Mouse (Mus musculus): ENCODE measurements around the gene Lmx1b. TPM values are rescaled to one million over a fixed set of nuclear protein-coding genes. Genes with fewer than 3 reads are reported as not detected.

The Lmx1b gene
- polyA plus RNA-seq, 1 experiment from 2014 or later, result not detected

GRCm38 (mm10) chr2:33636117-33636521 is 4.2 kb downstream of the Lmx1b start:
- ATAC-seq (no peak), DNase-seq (no peak)
- H3K9me3 ChIP-seq (ENCODE audit: low read length), result no peaks in the 10 kb centered on the region
- H3K4me2 ChIP-seq (ENCODE audit: low read depth, low read length), result no peak overlapping the region
- 3% methylated on average over 21 of the region's 21 CpGs for WGBS (ENCODE audit: insufficient replicate concordance)
- no peak for TF ChIP-seq CTCF (IDR thresholded peaks at IDR 0.05; ENCODE audit: low read depth)
- no peak for TF ChIP-seq EP300 (IDR thresholded peaks at IDR 0.05; ENCODE audit: low read depth)
- H3K9ac ChIP-seq (replicated peaks), result no peak overlapping the region
- H3K27me3 ChIP-seq (ENCODE audit: insufficient read depth, low read length), result peaks cover 94% of the 10 kb centered on the region
- H3K36me3 ChIP-seq (replicated peaks; ENCODE audit: insufficient read depth, low read length), result no peaks in the 10 kb centered on the region
- H3K27ac ChIP-seq (ENCODE audit: low read depth), result no peak overlapping the region
- no peak overlapping the region for H3K4me3 ChIP-seq (ENCODE audit: low read depth, low read length)
- H3K4me1 ChIP-seq (ENCODE audit: insufficient read depth), result peaks cover 4% of the 10 kb centered on the region; the same call in 1 of the 2 replicates

DNA sequence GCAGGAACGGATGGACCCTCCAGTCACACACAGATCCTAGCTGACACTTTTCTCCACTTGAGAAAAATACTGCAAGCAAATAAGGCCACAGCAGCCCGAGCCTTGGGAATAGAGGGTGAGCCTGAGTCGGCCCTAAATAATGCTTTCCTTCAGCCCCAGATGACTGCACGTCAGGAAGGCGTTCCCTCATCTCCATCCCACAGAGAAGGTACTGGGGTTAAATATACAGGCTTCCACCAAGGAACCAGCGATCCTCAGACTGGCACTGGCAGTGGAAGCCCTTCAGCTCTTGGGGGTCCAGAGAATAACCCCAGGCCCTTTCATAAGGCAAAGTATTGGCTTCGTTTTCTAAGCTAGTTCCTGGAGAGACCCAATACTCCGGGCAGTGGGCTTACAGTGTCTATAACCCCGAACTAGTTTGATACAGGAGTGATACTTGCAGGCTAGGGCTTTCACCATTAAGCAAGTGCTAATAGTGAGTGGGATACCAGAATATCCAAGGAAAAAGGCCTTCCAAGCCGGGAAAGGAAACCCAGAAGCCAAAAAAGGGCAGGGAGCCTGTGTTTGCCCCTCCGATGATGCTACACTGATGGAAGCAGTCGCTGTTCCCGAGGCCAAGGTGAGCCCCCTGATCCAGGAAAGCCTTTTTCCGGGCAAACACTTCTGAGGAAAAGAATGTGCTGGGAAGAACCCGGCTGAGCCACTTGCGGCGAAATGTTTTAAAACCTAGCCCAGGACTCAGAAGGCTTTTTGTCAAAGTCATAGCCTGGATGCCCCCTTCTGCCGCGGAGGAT is 4.8 kb downstream of the Lmx1b start:
- no peak for TF ChIP-seq CTCF (IDR thresholded peaks at IDR 0.05; ENCODE audit: low read depth)
- no peak for TF ChIP-seq EP300 (IDR thresholded peaks at IDR 0.05; ENCODE audit: low read depth)
- peaks cover 98% of the 10 kb centered on the region for H3K27me3 ChIP-seq (ENCODE audit: insufficient read depth, low read length)
- no peaks in the 10 kb centered on the region for H3K36me3 ChIP-seq (replicated peaks; ENCODE audit: insufficient read depth, low read length)
- no peak overlapping the region for H3K4me3 ChIP-seq (ENCODE audit: low read depth, low read length)
- no peaks in the 10 kb centered on the region for H3K9me3 ChIP-seq (ENCODE audit: low read length)
- DNase-seq (no peak), ATAC-seq (no peak)
- H3K4me2 ChIP-seq (ENCODE audit: low read depth, low read length), result no peak overlapping the region
- H3K27ac ChIP-seq (ENCODE audit: low read depth), result no peak overlapping the region
- no peak overlapping the region for H3K9ac ChIP-seq (replicated peaks)
- WGBS (ENCODE audit: insufficient replicate concordance), result 4% methylated on average over 19 of the region's 19 CpGs
- H3K4me1 ChIP-seq (ENCODE audit: insufficient read depth), result peaks cover 4% of the 10 kb centered on the region; the same call in 1 of the 2 replicates

GRCm38 (mm10) chr2:33634481-33635090 is 5.7 kb downstream of the Lmx1b start:
- TF ChIP-seq EP300 (IDR thresholded peaks at IDR 0.05; ENCODE audit: low read depth) (no peak), CTCF (IDR thresholded peaks at IDR 0.05; ENCODE audit: low read depth) (no peak)
- H3K4me2 ChIP-seq (ENCODE audit: low read depth, low read length), result no peak overlapping the region
- no peaks in the 10 kb centered on the region for H3K36me3 ChIP-seq (replicated peaks; ENCODE audit: insufficient read depth, low read length)
- DNase-seq, result no peak
- H3K4me1 ChIP-seq (ENCODE audit: insufficient read depth), result 0 out of 2 replicates have a peak, but pooled peaks cover 2% of the 10 kb centered on the region
- H3K9ac ChIP-seq (replicated peaks), result no peak overlapping the region
- no peaks in the 10 kb centered on the region for H3K9me3 ChIP-seq (ENCODE audit: low read length)
- no peak overlapping the region for H3K27ac ChIP-seq (ENCODE audit: low read depth)
- WGBS (ENCODE audit: insufficient replicate concordance), result 12% methylated on average over 4 of the region's 4 CpGs
- ATAC-seq, result no peak
- H3K27me3 ChIP-seq (ENCODE audit: insufficient read depth, low read length), result peaks cover 99% of the 10 kb centered on the region
- no peak overlapping the region for H3K4me3 ChIP-seq (ENCODE audit: low read depth, low read length)

- H3K4me3 ChIP-seq (ENCODE audit: low read depth, low read length), result no peak overlapping the region
- WGBS (ENCODE audit: insufficient replicate concordance), result 12% methylated on average over 5 of the region's 5 CpGs
- ATAC-seq, result no peak
- H3K4me1 ChIP-seq (ENCODE audit: insufficient read depth), result no peaks in the 10 kb centered on the region
- peaks cover 99% of the 10 kb centered on the region for H3K27me3 ChIP-seq (ENCODE audit: insufficient read depth, low read length)
- H3K27ac ChIP-seq (ENCODE audit: low read depth), result no peak overlapping the region
- H3K9ac ChIP-seq (replicated peaks), result no peak overlapping the region
- TF ChIP-seq CTCF (IDR thresholded peaks at IDR 0.05; ENCODE audit: low read depth) (no peak), EP300 (IDR thresholded peaks at IDR 0.05; ENCODE audit: low read depth) (no peak)
- H3K36me3 ChIP-seq (replicated peaks; ENCODE audit: insufficient read depth, low read length), result no peaks in the 10 kb centered on the region
- H3K9me3 ChIP-seq (ENCODE audit: low read length), result no peaks in the 10 kb centered on the region
- no peak overlapping the region for H3K4me2 ChIP-seq (ENCODE audit: low read depth, low read length)
- no peak for DNase-seq
These were observed 6.4 kb downstream of the Lmx1b start for GRCm38 (mm10) chr2:33633955-33634354.

DNA sequence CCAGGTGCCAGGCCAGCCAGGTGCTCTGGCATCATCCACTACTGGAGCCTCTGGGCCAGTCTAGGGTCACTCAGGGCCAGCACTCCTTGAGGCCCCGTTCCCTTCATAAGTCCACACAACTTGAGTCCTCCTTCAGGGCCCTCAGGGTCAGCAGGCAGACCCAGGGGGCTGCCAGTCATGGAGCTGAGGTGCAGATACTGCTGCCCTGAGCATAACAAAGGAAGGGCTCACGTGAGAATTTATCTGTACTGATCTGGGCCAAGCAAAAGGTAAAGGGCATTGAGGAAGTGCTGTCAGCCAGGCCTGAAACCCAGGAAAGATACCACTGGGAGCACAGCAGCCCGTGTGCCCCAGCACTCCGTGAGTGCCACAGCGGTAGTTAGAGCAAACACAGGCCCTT is 7.1 kb downstream of the Lmx1b start:
- Histone ChIP-seq H3K4me3 (ENCODE audit: low read depth, low read length) (no peak overlapping the region), H3K4me1 (ENCODE audit: insufficient read depth) (no peaks in the 10 kb centered on the region), H3K4me2 (ENCODE audit: low read depth, low read length) (no peak overlapping the region), H3K9me3 (ENCODE audit: low read length) (no peaks in the 10 kb centered on the region), H3K27me3 (ENCODE audit: insufficient read depth, low read length) (peaks cover 99% of the 10 kb centered on the region), H3K9ac (replicated peaks) (no peak overlapping the region), H3K36me3 (replicated peaks; ENCODE audit: insufficient read depth, low read length) (no peaks in the 10 kb centered on the region), H3K27ac (ENCODE audit: low read depth) (no peak overlapping the region)
- WGBS (ENCODE audit: insufficient replicate concordance), result 8% methylated on average over 5 of the region's 5 CpGs
- DNase-seq, result no peak
- TF ChIP-seq EP300 (IDR thresholded peaks at IDR 0.05; ENCODE audit: low read depth), result no peak
- TF ChIP-seq CTCF (IDR thresholded peaks at IDR 0.05; ENCODE audit: low read depth), result no peak
- no peak for ATAC-seq

GRCm38 (mm10) chr2:33632551-33633059 is 7.7 kb downstream of the Lmx1b start:
- DNase-seq (no peak), ATAC-seq (no peak)
- H3K9ac ChIP-seq (replicated peaks), result no peak overlapping the region
- H3K27ac ChIP-seq (ENCODE audit: low read depth), result no peak overlapping the region
- H3K36me3 ChIP-seq (replicated peaks; ENCODE audit: insufficient read depth, low read length), result no peaks in the 10 kb centered on the region
- H3K4me1 ChIP-seq (ENCODE audit: insufficient read depth), result no peaks in the 10 kb centered on the region
- H3K4me2 ChIP-seq (ENCODE audit: low read depth, low read length), result no peak overlapping the region
- no peak overlapping the region for H3K4me3 ChIP-seq (ENCODE audit: low read depth, low read length)
- H3K27me3 ChIP-seq (ENCODE audit: insufficient read depth, low read length), result peaks cover 99% of the 10 kb centered on the region
- TF ChIP-seq CTCF (IDR thresholded peaks at IDR 0.05; ENCODE audit: low read depth) (no peak), EP300 (IDR thresholded peaks at IDR 0.05; ENCODE audit: low read depth) (no peak)
- WGBS (ENCODE audit: insufficient replicate concordance), result 10% methylated on average over 5 of the region's 5 CpGs
- H3K9me3 ChIP-seq (ENCODE audit: low read length), result no peaks in the 10 kb centered on the region
